Mouse (Mus musculus) right cerebral cortex, postnatal 25 days (tissue): ENCODE measurements around the gene Arhgef12.
A peak's percentile ranks its signal among the peaks of the same experiment; 100 is the strongest.

Experiments
- DNase-seq: peaks from one replicate; pipeline ENCODE4 v3.0.0; 2022

The Arhgef12 gene

DNA sequence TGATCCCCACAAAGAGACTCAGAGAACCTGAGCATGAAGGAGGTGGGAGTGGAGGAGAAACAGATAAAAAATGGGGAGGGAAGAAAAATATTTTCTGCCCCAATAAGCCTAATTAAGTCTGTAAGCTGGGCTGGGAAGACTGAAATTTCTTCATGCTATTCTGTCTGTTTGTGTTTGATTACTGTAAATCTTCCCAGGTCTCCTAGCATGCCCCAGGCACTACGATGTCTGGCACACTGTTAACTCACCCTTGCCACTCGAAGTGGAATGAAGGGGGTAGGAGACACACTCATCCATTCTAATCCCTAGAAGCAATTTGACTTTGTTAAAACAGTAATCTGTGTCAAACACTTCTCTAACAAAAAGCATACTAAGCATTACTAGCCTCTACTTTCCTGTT, 35.3 kb downstream of the Arhgef12 start:
- no peak for DNase-seq

DNA sequence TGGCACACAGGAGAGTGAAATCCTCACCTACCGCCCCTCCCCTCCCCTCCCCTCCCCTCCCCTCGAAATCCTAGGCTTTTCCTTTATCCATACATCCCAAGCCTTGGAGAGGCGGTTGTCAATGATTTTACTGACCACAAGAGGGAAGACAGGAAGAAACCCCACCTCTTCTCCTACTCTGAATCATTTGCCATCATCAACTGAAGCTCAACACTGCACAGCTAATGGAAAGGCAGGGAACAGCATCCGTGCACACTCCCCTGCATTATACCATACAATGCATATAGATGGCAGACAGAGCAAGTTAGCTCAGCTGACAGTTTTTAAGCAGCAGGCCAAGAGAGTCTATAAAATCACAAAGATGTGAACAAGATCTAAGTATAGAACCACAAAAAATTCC, 35.9 kb downstream of the Arhgef12 start:
- DNase-seq: no peak

DNA sequence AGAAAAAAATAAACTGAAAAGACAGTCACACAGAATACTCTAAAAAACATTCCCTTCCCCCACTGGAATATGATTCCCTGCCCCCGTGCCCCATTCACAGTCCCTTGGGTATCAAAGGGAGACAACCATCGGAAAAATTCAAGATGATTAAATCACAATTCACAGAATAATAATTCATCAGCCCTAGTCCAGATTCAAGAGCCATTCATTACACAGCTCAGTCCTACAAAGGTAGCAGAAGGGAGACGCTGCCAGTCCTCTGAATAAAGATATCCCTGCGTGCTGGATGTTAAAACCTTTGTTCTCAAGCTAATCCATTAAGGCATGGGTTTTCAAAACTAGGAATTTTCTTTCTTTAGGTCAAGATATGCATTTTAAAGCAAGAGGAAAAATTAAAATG, 36.5 kb downstream of the Arhgef12 start:
- DNase-seq: no peak

DNA sequence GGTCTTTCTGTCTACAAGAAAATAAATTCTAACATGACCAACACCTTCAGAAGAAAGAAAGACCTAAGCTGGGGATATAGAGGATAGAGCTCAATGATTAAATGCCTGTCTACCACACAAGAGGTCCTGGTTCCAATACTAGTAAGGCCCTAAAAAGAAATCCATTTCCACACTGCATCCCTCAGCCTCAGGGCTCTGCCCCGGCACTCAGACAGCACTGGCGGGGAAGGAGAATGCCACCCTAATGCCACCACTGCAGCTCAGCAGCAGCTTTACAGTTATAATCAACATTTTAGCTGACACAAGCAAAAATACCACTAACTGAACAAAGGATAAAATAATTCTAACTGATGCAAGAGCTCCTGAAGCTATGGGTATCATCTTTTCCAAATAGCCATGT, 36.9 kb downstream of the Arhgef12 start:
- no peak for DNase-seq

DNA sequence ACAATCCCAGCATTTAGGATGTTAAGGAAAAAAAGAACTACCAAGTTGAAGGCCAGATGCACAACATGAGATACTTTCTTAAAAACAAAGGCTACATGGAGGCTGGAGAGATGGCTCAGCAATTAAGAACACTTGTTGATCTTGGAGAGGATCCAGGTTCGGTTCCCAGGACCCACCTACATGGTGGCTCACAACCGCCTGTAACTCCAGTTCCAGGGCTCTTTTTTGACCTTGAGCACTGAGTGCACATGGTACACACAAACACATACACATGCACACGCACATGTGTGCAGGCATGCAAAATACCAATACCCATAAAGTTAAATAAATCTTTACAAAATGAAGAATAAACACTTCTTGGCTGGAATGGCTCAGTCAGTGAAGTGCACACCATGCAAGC, 39.1 kb downstream of the Arhgef12 start:
- no peak for DNase-seq

DNA sequence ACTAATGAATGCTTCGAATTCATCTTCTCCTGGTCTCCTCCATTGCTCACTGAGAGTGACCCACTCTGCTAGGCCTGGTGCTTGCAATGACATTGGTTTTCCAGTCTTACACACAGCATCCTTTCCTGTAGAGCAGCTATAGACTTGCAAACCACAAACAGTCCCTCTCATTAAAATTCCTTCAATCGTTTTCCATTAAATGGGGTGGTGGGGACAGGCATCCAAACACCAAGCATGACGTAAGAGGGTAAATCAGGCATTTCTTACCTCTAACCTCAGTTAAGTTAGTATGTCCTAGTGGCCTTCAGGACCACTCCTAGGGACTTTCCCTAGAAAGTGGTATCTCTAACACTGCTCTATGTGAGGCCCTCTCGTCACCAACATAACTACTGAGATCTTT, 41.8 kb downstream of the Arhgef12 start:
- no peak for DNase-seq

DNA sequence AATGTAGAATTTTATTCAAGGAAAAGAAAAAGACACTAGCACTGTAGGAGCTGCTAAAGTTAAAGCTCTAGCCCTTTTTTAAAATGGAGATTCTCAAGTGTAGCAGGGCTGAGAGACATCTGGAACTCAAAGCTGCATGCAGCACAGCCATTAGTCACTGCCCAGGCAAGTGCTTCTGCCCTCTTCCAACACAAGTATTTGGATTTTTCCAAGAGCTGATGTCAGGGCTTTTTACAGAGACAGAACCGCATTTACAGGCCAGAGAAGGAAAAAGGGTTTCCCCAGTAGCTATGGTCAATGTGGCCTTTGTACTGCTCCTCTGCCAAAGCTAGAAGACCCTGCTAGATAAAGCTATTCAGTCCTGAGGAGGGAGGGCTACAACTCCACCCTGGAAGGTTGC, 45.5 kb downstream of the Arhgef12 start:
- no peak for DNase-seq

DNA sequence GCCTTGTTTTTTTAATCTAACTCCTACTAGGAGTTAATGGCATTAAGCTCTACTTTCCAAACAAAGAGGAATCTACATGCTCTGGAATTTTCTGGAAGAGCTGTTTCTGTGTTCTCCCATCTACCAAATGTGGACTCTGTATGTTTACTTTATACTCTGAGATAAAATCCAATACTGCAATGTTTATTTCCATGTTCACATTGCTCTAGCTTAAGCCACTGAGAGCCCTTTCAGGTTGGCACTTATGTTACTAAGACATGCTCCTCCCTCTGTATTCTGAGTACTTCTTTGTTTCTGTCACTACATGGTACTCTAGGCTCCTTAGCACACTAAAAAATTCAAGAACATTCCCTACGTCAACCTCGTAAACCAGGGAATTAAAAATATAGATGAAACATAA, 56.6 kb downstream of the Arhgef12 start:
- no peak for DNase-seq

DNA sequence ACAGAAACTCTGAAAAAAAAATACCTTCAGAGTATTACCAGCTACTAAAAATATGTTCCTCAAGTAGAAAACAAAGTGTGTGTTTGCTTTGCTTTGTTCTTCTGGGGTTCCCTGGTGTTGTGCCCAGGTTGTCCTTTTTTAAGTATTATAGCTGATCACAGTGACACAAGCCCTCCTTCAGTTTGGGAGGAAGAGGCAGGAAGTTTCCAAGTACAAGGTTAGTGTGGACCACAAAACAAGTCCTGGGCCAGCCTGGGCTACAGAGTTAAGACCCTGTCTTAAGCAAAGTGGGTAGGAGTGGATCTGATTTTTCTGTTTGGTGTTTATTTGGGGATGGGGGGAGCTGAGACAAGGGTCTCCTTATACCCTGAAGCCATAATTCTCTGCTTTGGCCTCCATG, 62.6 kb downstream of the Arhgef12 start:
- DNase-seq: no peak

DNA sequence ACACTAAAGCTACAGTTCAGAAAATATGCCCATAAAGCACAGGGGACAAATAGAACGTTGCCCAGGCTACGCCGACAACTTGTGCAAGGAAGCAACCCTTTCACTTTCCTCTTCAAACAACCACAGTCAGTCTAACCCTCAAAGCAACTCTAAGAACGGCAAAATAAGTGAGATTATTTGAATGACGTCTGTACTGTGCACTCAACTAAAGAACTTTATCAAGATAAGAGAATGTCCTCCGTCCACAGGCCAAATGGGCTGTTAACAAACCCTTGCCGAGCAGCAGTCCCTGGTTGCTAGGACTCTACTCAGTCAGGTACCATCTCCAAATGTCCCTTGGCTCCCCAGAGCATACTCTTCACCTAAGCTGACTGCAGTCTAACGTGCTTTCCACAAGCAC, 68.6 kb downstream of the Arhgef12 start:
- DNase-seq: no peak

DNA sequence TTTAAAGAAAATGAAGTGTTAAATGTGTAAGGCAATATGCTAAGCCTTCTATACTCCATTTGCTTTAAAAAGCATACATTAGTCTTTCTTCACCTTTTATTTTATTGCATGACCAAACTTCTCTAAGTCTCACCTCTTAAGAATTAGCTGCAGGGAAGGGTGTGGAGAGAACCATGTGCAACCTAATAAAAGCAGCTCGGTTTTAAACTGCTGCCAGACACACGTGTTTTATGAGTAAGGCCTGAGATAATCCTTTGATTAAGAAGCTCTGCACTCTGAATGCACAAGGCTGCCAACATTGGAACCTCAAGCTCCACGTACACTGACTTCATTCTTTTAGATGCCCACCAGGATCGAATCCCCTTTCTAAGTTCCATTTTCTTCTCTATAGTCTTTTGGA, 71.8 kb downstream of the Arhgef12 start:
- DNase-seq: no peak

DNA sequence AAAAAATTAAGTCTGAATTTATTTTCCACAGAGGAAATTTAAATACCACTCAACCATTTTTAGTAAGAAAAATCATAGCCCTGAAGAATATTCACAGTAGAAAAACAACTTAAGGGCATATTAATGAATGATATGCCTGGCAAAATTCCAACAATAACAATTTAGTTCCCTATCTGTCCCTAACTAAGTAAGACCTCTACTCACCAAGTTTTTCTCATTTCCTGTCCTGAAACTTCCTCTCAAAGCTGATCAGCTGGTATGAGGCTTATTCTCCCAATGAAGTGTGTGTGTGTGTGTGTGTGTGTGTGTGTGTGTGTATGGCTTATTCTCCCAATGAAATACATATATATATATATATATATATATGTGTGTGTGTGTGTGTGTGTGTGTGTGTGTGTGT, 72.8 kb downstream of the Arhgef12 start:
- no peak for DNase-seq

DNA sequence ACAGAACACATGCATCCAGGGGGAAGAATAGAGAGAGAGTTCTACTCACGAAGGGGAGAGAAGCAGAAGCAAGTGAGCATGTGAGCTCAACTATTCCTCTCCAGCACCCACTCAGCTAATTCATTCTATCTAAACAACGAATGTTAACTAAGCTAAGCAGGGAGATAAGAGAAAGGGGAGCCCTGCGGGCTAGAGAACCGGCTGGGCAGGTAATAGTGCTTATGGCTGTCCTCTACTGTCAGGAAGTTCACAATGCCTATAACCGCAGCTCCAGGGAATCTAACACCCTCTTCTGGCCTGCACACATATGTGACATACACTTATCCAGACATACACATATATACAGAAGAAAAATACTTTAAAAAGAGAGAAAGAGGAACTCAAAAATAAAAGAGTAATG, 79.3 kb downstream of the Arhgef12 start:
- no peak for DNase-seq

DNA sequence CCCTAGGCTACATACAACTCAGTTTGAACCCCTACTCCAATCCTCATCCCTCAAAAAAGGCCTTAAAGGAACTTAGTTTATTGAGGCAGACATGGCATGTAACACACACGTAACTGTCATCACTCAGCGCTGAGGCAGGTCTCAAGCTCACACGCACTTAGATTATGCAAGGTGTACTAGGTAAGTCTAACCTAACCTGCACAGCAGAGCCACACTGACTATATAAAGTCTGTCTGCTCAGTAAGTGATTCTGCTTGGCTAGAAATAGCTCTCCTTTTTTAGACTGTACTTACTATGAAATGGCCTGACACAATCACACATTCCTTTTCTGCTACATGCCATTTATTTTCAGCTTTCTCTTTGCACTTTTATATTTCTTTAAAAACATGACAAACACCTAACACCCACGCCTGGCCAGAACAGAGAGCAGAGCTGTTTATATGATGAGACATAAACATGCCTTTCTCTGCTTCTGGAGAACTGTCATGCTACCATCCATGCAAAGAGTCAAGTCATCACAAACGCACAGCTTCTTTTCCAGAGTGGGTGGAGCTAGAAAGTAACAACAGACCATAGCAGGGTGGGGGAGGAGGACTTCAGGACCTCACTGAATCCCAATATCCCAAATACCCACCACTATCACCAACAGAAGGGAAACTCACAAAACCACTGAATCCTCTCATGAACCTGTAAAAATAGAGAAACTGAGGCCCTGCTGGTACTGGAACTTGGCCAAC, 85.4 kb downstream of the Arhgef12 start:
- DNase-seq: peak; percentile 29

DNA sequence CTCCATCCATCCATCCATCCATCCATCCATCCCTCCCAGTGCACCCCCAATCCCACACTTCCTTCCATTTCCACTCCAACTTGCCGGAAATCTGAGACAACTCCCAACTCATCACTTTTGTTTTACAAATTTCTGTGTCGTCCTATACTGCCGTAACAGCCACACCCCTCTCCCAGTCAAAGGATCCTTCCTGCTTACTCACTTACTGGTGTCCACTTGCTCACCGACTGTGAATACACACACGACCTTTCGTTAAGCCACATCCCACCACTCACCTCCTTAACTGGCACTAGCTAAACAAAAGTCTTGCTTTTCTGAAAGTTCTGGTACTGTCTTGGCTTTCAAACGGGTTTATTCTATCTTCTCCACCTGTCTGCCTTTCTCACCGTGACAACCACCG, 87.4 kb downstream of the Arhgef12 start:
- DNase-seq: no peak

DNA sequence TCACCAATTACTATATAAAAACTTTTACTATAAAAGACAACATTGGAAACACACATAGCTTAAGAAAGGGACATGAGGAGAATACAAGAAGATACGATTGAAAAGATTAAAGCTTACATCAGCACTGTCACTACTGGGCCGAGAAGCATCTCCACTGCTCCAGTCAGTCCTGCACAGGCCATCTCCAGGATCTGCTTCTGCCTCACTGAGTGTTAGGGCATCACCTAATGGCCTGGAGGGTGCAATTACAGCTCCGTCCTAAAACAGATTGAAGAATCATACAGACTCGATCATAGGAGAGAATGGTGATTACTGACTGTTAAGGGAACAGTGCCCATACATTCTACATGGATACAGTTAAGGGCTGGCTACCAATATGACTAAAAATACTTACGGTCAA, 91.3 kb downstream of the Arhgef12 start:
- no peak for DNase-seq

DNA sequence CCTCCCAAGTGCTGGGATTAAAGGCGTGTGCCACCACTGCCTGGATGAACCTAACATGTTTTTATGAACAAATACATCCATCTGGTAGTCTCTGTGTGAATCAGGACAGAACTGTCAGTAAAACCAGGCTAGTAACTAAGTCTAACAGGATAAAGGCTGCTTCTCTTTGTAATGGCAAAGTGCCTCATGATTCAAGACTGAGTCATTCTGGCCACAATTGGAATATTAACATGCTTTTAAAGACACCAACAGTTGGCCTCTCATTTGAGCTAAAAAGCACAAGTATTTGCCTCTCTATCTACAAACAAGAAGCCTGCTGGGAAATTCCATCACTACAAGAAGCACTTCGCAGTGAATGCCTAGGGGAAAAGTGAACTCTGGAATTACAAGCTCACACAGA, 91.7 kb downstream of the Arhgef12 start:
- DNase-seq: no peak

DNA sequence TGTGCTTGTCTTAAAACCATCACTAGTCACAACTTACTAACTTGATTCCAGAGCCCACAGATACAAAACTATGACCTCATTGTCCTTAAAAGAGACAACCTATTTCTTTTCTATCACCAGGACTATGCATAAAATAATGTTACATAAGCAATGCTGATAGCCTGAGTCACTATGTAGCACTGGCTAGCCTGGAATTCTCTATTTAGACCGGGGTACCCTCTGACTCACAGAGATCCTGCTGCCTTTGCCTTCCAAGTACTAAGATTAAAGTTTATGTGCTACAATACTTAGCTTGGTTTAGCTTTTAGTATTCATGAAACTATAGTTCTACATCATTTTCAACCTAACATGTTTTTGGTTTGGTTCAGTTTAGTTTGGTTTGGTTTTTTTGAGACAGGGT, 92.2 kb downstream of the Arhgef12 start:
- no peak for DNase-seq

DNA sequence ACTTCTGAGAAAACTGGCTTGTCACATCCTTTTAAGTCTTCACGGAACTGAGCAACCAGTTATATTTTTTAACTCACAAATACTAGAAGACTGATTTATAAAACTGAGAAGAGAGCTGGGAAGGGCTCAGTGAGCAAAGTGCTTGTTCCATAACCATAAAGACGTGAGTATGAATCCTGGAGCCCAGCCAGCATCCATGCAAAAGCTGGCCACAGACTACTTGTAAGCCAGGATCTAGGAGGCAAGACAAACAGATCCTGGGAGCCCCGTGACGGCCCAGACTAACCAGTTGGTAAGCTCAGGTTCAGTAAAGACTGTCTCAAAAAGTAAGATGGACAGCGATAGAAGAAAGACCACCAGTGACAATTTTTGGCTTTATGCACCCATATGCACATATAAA, 94.5 kb downstream of the Arhgef12 start:
- no peak for DNase-seq

DNA sequence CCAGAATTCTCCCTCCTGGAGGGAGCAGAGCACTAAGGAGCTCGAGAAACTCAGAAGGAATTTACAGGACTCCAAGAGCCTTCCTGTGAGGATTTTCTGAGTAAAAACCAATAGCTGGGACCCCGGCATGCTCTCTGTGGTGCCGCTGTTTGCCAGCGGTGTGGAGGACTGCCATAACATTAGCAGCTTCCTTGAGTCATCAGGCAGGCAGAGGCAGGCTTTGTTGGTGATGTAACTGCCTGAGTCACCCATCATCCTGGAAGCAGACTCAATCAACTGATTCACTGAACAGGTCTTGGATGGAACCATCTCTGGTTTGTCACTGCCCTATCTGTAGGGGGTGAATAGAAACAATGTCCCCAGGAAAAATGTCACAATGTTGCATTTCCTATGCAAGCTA, 96.0 kb downstream of the Arhgef12 start:
- peak; percentile 31 for DNase-seq

DNA sequence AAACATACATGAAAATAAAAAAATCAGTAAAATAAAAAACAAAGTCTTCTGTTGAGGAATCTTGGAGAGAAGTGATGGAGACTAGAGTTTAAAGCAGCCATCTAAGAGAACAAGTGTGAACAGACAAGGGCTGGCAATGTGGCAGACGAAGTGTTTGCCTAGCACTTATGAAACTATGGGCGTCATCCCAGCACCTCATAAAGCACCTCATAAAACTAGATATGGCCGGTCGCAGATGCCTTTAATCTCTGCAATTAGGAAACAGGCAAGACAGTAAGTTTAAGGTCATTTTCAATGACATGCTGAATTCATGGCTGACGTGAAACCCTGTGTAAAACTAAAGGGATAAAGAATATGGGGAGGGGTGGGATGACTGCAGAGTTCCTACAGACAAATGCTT, 103.2 kb downstream of the Arhgef12 start:
- no peak for DNase-seq

DNA sequence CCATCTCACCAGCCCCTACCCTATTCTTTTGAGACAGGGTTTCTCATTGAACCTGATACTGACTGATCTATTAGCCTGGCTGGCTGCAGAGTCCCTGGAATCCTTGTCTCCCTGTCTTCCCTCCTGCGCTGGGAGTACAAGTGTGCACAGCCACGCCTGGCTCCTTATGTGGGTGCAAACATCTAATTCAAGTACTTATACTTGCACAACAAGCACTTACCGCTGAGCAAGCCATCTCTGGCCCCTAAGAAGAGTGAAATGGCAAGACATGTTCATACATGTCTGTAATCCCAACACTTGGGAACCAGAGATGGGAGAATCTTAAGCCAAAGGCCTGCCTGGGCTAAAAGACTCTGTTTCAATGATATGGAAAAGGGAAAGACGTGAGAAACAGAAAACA, 104.0 kb downstream of the Arhgef12 start:
- DNase-seq: no peak

DNA sequence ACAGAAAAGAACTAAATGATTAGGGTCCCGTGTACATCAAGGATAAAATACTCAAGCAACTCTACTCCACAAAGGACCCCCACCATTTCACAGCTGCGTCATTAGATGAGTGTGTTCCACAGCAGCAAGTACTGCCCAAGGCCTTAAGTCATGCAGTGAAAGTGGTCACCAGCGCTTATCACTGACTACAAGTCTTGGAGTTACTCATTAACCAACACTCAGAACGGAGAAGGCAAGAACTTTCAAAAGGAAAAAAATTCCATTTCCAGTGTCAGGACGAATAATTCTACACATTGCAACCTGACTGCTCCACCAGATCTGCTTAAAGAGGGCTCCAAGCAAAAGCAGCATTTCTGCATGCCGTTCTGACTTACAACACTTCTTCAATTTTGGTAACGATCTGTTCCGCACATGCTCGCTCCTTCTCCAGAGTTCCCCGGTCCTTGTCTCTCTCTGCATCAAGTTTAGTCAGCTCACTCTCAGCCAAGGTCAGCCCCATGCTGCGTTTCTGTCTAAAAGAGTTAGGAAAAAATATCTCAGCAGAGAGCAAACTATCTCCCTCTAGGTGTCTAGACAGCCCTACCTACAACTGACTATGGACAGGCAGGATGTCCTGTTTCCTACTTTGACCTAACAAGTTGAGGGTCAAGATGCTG, 106.3 kb downstream of the Arhgef12 start:
- DNase-seq: no peak

DNA sequence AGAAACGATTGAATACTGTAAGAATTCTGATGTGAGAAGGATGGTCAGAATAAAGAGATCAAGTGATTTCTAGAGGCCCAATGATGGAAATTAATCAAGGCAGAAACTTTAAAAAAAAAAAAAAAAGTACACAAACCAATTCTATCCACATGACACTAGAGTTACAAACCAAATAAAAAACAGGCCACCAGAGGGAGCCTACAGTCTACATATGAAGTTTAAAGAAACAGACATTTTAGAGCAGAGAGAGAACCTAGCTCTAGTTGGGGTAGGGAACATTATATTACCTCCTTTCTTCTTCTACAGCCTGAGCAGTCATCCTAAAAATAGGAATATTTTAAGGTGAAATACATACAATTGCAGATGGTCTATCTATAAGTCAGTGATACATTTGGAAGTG, 107.0 kb downstream of the Arhgef12 start:
- no peak for DNase-seq

DNA sequence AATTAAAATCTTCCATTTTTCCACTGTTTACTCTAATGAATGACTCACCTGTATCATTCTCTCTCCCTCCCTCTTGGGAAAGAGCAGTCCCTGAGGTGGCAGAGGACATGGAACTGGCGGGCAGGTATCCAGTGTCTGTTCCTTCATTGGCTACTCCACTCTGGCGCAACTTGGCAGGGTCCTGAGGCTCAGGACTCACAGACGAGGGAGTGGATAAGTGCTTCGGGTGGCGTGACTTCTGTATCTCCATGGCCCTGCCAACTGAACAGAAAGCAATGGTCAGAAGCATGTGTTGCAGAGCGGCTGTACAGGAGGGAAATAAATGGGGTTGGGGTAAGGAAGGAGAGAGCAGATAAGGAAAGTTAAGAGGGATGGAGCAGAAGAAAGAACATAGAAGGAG, 109.5 kb downstream of the Arhgef12 start:
- no peak for DNase-seq
